Mouse (Mus musculus): ENCODE data around the gene Gps1.

GRCm38 (mm10) chr11:120822831-120823550 is 38.9 kb downstream of the Gps1 start:
- no peak for TF ChIP-seq CTCF (IDR thresholded peaks at IDR 0.05; ENCODE audit: low read depth)
- TF ChIP-seq EP300 (optimal IDR thresholded peaks at IDR 0.05): no peak

Data from stomach, postnatal 0 days (tissue).